Mouse (Mus musculus) testis, adult 2 months (tissue): ENCODE measurements around the gene Atp5g3. TPM values are rescaled to one million over a fixed set of nuclear protein-coding genes. Genes with fewer than 3 reads are reported as not detected.

Experiments
- H3K27ac ChIP-seq: fragments of 200-500 bp; 2 replicates; pipeline ENCODE4 v1.5.1; 2012; ENCODE audit warnings: low read depth, low read length; ENCODE audit not compliant: control insufficient read depth, insufficient read depth
- H3K27me3 ChIP-seq: fragments of 200-500 bp; 2 replicates; pipeline ENCODE4 v1.6.1; 2012; ENCODE audit warnings: mild to moderate bottlenecking, low read length, moderate library complexity; ENCODE audit not compliant: control insufficient read depth, insufficient read depth
- H3K36me3 ChIP-seq: fragments of 200-500 bp; 2 replicates; pipeline ENCODE4 v1.6.1; 2012; ENCODE audit warnings: mild to moderate bottlenecking, low read length; ENCODE audit not compliant: control insufficient read depth, insufficient read depth
- H3K4me1 ChIP-seq: fragments of 200-500 bp; 2 replicates; pipeline ENCODE4 v1.6.1; 2012; ENCODE audit warnings: low read length; ENCODE audit not compliant: control insufficient read depth, insufficient read depth
- H3K4me3 ChIP-seq: fragments of 200-500 bp; 2 replicates; pipeline ENCODE4 v1.5.1; 2012; ENCODE audit warnings: low read depth, mild to moderate bottlenecking, low read length, moderate library complexity, mixed read lengths; ENCODE audit not compliant: control insufficient read depth
- CTCF ChIP-seq: fragments of 200-500 bp; IDR thresholded peaks from 2 replicates; pipeline ENCODE4 v1.5.1; 2012; ENCODE audit warnings: low read depth, mild to moderate bottlenecking, inconsistent platforms, low read length, moderate library complexity; ENCODE audit not compliant: control insufficient read depth, insufficient read depth, insufficient replicate concordance
- POLR2A ChIP-seq: fragments of 200-500 bp; IDR thresholded peaks from 2 replicates; pipeline ENCODE4 v1.6.1; 2012; ENCODE audit warnings: low read depth, mild to moderate bottlenecking, inconsistent platforms, low read length, moderate library complexity; ENCODE audit not compliant: control insufficient read depth
- polyA plus RNA-seq: library from polyadenylated mRNA; depleted of rRNA; stranded (reverse); fragments of >200 nt; gene quantifications from 2 replicates; pipeline ENCODE4 v1.2.3, GENCODE M21; 2012

Gene Atp5g3
- polyA plus RNA-seq, 1 experiment = 130 TPM

GRCm38 (mm10) chr2:73940471-73940870, 29.3 kb upstream of the Atp5g3 start:
- TF ChIP-seq POLR2A (no peak), CTCF (no peak)
- no peak overlapping the region for H3K27ac ChIP-seq
- no peak overlapping the region for H3K4me3 ChIP-seq
- no peaks in the 10 kb centered on the region for H3K36me3 ChIP-seq
- peaks cover 5% of the 10 kb centered on the region; the same call in 1 of the 2 replicates for H3K4me1 ChIP-seq
- no peaks in the 10 kb centered on the region for H3K27me3 ChIP-seq

GRCm38 (mm10) chr2:73938896-73939295, 27.8 kb upstream of the Atp5g3 start:
- no peak overlapping the region for H3K4me3 ChIP-seq
- no peaks in the 10 kb centered on the region for H3K36me3 ChIP-seq
- H3K27me3 ChIP-seq = no peaks in the 10 kb centered on the region
- no peak for TF ChIP-seq POLR2A
- TF ChIP-seq CTCF = no peak
- H3K4me1 ChIP-seq = 0 out of 2 replicates have a peak, but pooled peaks cover 3% of the 10 kb centered on the region
- H3K27ac ChIP-seq = no peak overlapping the region

GRCm38 (mm10) chr2:73932676-73933313, 21.7 kb upstream of the Atp5g3 start:
- Histone ChIP-seq H3K36me3 (no peaks in the 10 kb centered on the region), H3K4me3 (no peak overlapping the region), H3K27me3 (no peaks in the 10 kb centered on the region), H3K27ac (no peak overlapping the region), H3K4me1 (no peaks in the 10 kb centered on the region)
- no peak for TF ChIP-seq CTCF
- TF ChIP-seq POLR2A = no peak

GRCm38 (mm10) chr2:73927711-73928110, 16.6 kb upstream of the Atp5g3 start:
- Histone ChIP-seq H3K4me1 (no peaks in the 10 kb centered on the region), H3K36me3 (no peaks in the 10 kb centered on the region), H3K4me3 (no peak overlapping the region), H3K27me3 (no peaks in the 10 kb centered on the region), H3K27ac (no peak overlapping the region)
- TF ChIP-seq POLR2A (no peak), CTCF (no peak)

GRCm38 (mm10) chr2:73925539-73925938, 14.4 kb upstream of the Atp5g3 start:
- no peaks in the 10 kb centered on the region for H3K27me3 ChIP-seq
- H3K36me3 ChIP-seq = no peaks in the 10 kb centered on the region
- no peak overlapping the region for H3K27ac ChIP-seq
- peaks cover 3% of the 10 kb centered on the region; the same call in 1 of the 2 replicates for H3K4me1 ChIP-seq
- TF ChIP-seq POLR2A (no peak), CTCF (no peak)
- no peak overlapping the region for H3K4me3 ChIP-seq

- Histone ChIP-seq H3K4me1 (peaks cover 3% of the 10 kb centered on the region; the same call in 1 of the 2 replicates), H3K36me3 (no peaks in the 10 kb centered on the region), H3K4me3 (no peak overlapping the region), H3K27me3 (no peaks in the 10 kb centered on the region), H3K27ac (no peak overlapping the region)
- TF ChIP-seq CTCF (no peak), POLR2A (no peak)
These were observed 14.0 kb upstream of the Atp5g3 start for GRCm38 (mm10) chr2:73925089-73925488.

GRCm38 (mm10) chr2:73919642-73920041, 8.5 kb upstream of the Atp5g3 start:
- peaks cover 3% of the 10 kb centered on the region; the same call in 1 of the 2 replicates for H3K4me1 ChIP-seq
- TF ChIP-seq CTCF (no peak), POLR2A (no peak)
- no peak overlapping the region for H3K4me3 ChIP-seq
- H3K27ac ChIP-seq = no peak overlapping the region
- no peaks in the 10 kb centered on the region for H3K27me3 ChIP-seq
- H3K36me3 ChIP-seq = no peaks in the 10 kb centered on the region

- Histone ChIP-seq H3K27ac (no peak overlapping the region), H3K4me3 (no peak overlapping the region), H3K36me3 (no peaks in the 10 kb centered on the region; the same call in 1 of the 2 replicates), H3K27me3 (no peaks in the 10 kb centered on the region), H3K4me1 (peaks cover 9% of the 10 kb centered on the region)
- no peak for TF ChIP-seq CTCF
- no peak for TF ChIP-seq POLR2A
These were observed 1.1 kb upstream of the Atp5g3 start for GRCm38 (mm10) chr2:73912264-73912663.
